Mouse (Mus musculus): Measurements from ENCODE around the gene Alms1. TPM values are rescaled to one million over a fixed set of nuclear protein-coding genes. Genes with fewer than 3 reads are reported as not detected.
"Not testable (repeated sequence)": the region's sequence is repeated elsewhere in the genome, so short reads cannot be mapped to it uniquely, and the experiment has no call there.

Alms1 gene
- polyA plus RNA-seq, 1 experiment from 2014 or later = 1.5 TPM

DNA sequence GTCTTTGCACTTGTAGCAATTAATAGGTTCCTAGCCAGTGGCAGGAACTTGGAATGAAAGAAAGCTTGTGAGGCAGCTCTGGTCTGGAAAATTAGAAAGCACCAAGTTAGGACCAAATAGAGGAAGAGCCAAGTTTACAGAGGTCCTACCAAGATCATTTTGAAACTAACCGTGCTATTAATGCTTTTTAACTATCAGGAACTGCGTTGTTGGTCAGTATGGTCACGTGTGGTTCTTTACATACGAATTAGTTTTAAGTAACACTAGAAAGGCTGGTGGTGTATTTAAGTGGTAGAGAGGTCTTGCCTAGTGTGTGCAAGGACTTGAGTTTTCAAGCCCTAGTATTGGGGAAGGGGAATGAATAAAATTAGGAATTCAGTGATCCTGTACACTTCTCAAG, 1.2 kb downstream of the Alms1 start:
- no peak overlapping the region for H3K27ac ChIP-seq (replicated peaks)
- H3K9ac ChIP-seq = peak overlapping the region; percentile 81
- H3K4me2 ChIP-seq = peak overlapping the region; percentile 84
- H3K36me3 ChIP-seq (replicated peaks) = no peaks in the 10 kb centered on the region
- H3K4me3 ChIP-seq (replicated peaks) = peak overlapping the region; percentile 82
- no peaks in the 10 kb centered on the region for H3K9me3 ChIP-seq (replicated peaks)
- whole genome bisulfite sequencing (ENCODE audit: insufficient replicate concordance) = 14% methylated on average over 4 of the region's 4 CpGs
- ATAC-seq (ENCODE audit: insufficient read depth) = no peak
- peaks cover 24% of the 10 kb centered on the region for H3K4me1 ChIP-seq (replicated peaks)
- peaks cover 12% of the 10 kb centered on the region; the same call in 1 of the 2 replicates for H3K27me3 ChIP-seq

- Histone ChIP-seq H3K9me3 (replicated peaks) (no peaks in the 10 kb centered on the region), H3K4me2 (no peak overlapping the region), H3K9ac (no peak overlapping the region), H3K27me3 (peaks cover 4% of the 10 kb centered on the region; the same call in 1 of the 2 replicates), H3K36me3 (replicated peaks) (no peaks in the 10 kb centered on the region), H3K4me1 (replicated peaks) (peaks cover 24% of the 10 kb centered on the region), H3K27ac (replicated peaks) (no peak overlapping the region), H3K4me3 (replicated peaks) (no peak overlapping the region)
- no peak for ATAC-seq (ENCODE audit: insufficient read depth)
- WGBS (ENCODE audit: insufficient replicate concordance) = 80% methylated on average over 2 of the region's 2 CpGs
Observed at GRCm38 (mm10) chr6:85590116-85590515, 2.8 kb downstream of the Alms1 start.

GRCm38 (mm10) chr6:85599310-85599709, 12.0 kb downstream of the Alms1 start:
- Histone ChIP-seq H3K27me3 (no peaks in the 10 kb centered on the region), H3K4me2 (no peak overlapping the region), H3K9me3 (replicated peaks) (no peaks in the 10 kb centered on the region), H3K9ac (no peak overlapping the region), H3K4me3 (replicated peaks) (no peak overlapping the region), H3K4me1 (replicated peaks) (no peaks in the 10 kb centered on the region; the same call in 1 of the 2 replicates), H3K36me3 (replicated peaks) (no peaks in the 10 kb centered on the region), H3K27ac (replicated peaks) (no peak overlapping the region)
- ATAC-seq (ENCODE audit: insufficient read depth) = no peak
- 25% methylated on average over 1 of the region's 1 CpGs for WGBS (ENCODE audit: insufficient replicate concordance)

DNA sequence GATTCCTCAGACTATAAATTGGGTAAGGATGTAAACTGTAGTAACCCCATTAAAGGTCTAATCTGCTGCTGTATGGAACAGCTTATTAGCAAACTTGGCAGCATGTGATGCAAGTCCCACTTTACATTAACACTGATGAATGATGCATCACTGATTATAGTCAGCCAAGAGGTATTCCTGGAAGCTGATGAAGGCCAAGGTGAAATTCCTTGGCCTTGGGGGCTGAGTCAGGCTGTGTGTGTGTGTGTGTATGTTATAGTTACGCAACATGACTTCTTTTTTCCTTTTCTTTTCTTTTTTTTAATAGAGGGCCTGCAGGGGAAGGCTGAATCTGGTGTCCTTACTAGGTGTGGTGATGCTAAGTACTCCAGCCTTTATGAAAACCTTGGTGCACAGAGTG, 23.2 kb downstream of the Alms1 start:
- H3K9me3 ChIP-seq (replicated peaks) = no peaks in the 10 kb centered on the region
- no peak overlapping the region for H3K9ac ChIP-seq
- H3K4me2 ChIP-seq = no peak overlapping the region
- WGBS (ENCODE audit: insufficient replicate concordance) = 84% methylated on average over 1 of the region's 1 CpGs
- no peaks in the 10 kb centered on the region for H3K4me1 ChIP-seq (replicated peaks)
- peaks cover 42% of the 10 kb centered on the region for H3K36me3 ChIP-seq (replicated peaks)
- no peaks in the 10 kb centered on the region for H3K27me3 ChIP-seq
- no peak overlapping the region for H3K27ac ChIP-seq (replicated peaks)
- H3K4me3 ChIP-seq (replicated peaks) = no peak overlapping the region
- ATAC-seq (ENCODE audit: insufficient read depth) = no peak

DNA sequence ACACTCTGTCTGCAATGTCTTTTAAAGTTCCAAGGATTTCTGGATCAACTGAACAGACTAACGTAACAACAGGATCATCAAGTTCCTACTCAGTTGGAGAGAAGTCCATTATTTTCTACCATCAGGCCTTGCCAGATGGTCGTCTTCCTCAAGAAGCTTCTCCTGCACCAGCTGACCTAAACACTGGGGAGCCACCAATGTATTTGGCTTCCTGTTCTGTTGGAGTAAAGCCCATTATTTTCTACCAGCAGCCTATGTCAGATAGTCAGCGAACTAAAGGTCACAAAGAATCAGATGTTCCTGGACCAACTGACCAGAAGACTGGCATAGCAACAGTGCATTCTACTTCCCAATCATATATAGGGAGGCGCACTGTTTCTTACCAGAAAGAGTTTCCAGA, 33.5 kb downstream of the Alms1 start:
- no peak overlapping the region for H3K27ac ChIP-seq (replicated peaks)
- no peaks in the 10 kb centered on the region for H3K9me3 ChIP-seq (replicated peaks)
- H3K27me3 ChIP-seq = no peaks in the 10 kb centered on the region
- no peaks in the 10 kb centered on the region for H3K4me1 ChIP-seq (replicated peaks)
- H3K36me3 ChIP-seq (replicated peaks) = peaks cover 66% of the 10 kb centered on the region
- no peak overlapping the region for H3K9ac ChIP-seq
- H3K4me3 ChIP-seq (replicated peaks) = no peak overlapping the region
- no peak overlapping the region for H3K4me2 ChIP-seq
- WGBS (ENCODE audit: insufficient replicate concordance) = 79% methylated on average over 4 of the region's 4 CpGs
- ATAC-seq (ENCODE audit: insufficient read depth) = no peak

DNA sequence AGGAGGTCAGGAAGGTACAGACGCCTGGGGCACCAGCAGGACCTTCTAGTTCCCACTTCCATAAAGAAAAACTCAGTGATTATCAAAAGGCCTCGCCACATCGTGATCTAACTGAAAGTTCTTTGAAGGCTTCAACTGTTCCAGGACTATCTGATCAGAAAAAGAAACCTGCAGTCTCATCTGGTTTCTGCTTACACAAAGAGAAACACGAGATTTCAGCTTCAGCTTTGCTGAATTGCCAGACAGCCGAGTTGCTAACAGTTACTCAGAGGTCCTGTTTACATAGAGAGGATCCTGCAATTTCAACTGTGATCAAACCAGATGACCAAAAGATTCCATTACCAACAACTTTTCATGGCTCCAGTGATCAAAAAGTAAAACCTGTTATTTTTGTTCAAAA, 34.3 kb downstream of the Alms1 start:
- H3K4me1 ChIP-seq (replicated peaks) = no peaks in the 10 kb centered on the region
- no peaks in the 10 kb centered on the region for H3K9me3 ChIP-seq (replicated peaks)

DNA sequence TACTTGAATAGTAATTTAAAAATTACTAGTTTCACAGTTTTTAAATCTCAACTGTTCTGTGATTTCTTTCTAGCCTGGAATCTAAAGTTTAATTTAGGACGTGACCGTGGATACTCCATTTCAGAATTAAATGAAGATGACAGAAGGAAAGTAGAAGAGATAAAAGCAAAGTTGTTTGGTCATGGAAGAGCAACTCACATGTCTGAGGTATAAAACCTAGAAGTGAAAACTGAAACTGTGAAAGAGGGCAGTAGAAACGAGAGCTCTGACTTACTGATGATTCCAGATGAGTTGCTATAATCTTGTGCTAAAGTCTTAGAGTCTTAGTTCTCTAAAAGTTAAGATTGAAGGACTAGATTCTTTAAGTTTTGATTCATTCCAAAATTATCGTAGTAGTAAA, 37.2 kb downstream of the Alms1 start:
- Histone ChIP-seq H3K9ac (no peak overlapping the region), H3K4me2 (no peak overlapping the region), H3K27me3 (no peaks in the 10 kb centered on the region), H3K4me1 (replicated peaks) (no peaks in the 10 kb centered on the region), H3K36me3 (replicated peaks) (peaks cover 62% of the 10 kb centered on the region), H3K27ac (replicated peaks) (no peak overlapping the region), H3K4me3 (replicated peaks) (no peak overlapping the region), H3K9me3 (replicated peaks) (no peaks in the 10 kb centered on the region)
- ATAC-seq (ENCODE audit: insufficient read depth) = no peak
- 80% methylated on average over 4 of the region's 4 CpGs for WGBS (ENCODE audit: insufficient replicate concordance)

More for the DNA sequence above, 34.3 kb downstream of the Alms1 start:
- peaks cover 59% of the 10 kb centered on the region for H3K36me3 ChIP-seq (replicated peaks)
- no peak overlapping the region for H3K4me3 ChIP-seq (replicated peaks)
- no peak overlapping the region for H3K27ac ChIP-seq (replicated peaks)
- H3K27me3 ChIP-seq = no peaks in the 10 kb centered on the region
- ATAC-seq (ENCODE audit: insufficient read depth) = no peak
- WGBS (ENCODE audit: insufficient replicate concordance) = 68% methylated on average over 5 of the region's 5 CpGs
- no peak overlapping the region for H3K4me2 ChIP-seq
- no peak overlapping the region for H3K9ac ChIP-seq

DNA sequence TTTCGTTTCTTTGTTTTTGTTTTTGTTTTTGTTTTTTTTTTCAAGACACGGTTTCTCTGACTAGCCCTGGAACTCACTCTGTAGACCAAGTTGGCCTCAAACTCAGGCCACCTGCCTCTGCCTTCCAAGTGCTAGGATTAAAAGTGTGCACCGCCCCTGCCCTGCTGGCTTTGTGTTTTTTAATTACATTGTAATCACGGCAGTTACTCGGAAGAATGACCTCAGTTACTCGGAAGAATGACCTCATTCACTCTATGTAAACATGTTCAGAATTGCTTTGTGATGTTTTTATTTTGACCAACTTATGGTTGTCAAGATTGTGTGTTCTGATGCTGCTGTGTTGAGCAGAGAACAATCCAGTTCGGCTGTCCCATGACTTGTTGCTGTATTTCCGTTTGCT, 45.8 kb downstream of the Alms1 start:
- H3K27me3 ChIP-seq = no peaks in the 10 kb centered on the region
- 67% methylated on average over 8 of the region's 8 CpGs for WGBS (ENCODE audit: insufficient replicate concordance)
- H3K4me1 ChIP-seq (replicated peaks) = no peaks in the 10 kb centered on the region
- H3K4me2 ChIP-seq = no peak overlapping the region
- no peak overlapping the region for H3K4me3 ChIP-seq (replicated peaks)
- no peaks in the 10 kb centered on the region for H3K9me3 ChIP-seq (replicated peaks)
- peaks cover 19% of the 10 kb centered on the region for H3K36me3 ChIP-seq (replicated peaks)
- no peak for ATAC-seq (ENCODE audit: insufficient read depth)
- H3K27ac ChIP-seq (replicated peaks) = no peak overlapping the region
- no peak overlapping the region for H3K9ac ChIP-seq

GRCm38 (mm10) chr6:85653244-85653643, 65.9 kb downstream of the Alms1 start:
- H3K4me2 ChIP-seq = no peak overlapping the region
- H3K27ac ChIP-seq (replicated peaks) = no peak overlapping the region
- H3K36me3 ChIP-seq (replicated peaks) = peaks cover 19% of the 10 kb centered on the region; the same call in 1 of the 2 replicates
- WGBS (ENCODE audit: insufficient replicate concordance) = 72% methylated on average over 2 of the region's 2 CpGs
- no peak for ATAC-seq (ENCODE audit: insufficient read depth)
- no peaks in the 10 kb centered on the region for H3K4me1 ChIP-seq (replicated peaks)
- H3K27me3 ChIP-seq = no peaks in the 10 kb centered on the region
- H3K4me3 ChIP-seq (replicated peaks) = no peak overlapping the region
- H3K9me3 ChIP-seq (replicated peaks) = no peaks in the 10 kb centered on the region
- H3K9ac ChIP-seq = no peak overlapping the region

DNA sequence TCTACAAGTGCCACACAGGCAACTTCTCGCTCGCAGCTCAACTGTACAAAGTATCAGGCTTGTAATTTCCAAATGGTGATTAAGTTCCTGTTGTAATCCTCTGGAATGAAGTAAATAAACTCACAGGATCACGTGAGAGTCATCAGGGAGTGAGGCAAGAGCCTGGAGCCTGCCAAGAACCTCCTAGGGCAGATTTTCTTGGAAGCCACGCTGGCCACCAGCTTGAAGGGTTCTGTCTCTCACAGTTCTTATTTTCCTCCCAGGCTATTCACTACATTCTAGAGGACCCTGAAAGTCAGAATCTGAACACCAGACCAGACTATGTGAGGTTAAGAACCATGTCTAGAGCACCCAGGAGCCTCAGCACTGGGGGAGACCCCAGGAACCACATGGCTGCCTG, 114.6 kb downstream of the Alms1 start:
- not testable (repeated sequence) for H3K4me3 ChIP-seq (replicated peaks); H3K27me3 ChIP-seq

DNA sequence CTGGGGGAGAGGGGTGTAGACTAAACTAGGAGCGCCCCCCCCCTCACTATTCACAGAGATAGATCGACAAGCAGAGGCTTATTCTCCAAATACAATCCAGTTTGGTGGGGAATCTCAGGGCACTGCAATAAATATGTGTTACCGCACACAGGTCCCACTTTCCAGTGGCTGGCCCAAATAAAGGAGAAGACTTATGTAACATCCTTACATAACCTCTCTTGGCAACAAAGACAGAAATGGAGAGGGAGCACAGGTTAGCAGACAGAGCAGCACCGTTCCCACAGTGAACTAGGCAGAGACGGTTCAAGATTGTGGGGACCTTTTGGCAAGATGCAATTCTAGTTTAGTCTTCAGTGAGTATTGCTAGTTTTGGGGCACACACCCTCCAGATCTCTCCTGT, 121.9 kb downstream of the Alms1 start:
- WGBS (ENCODE audit: insufficient replicate concordance) = 74% methylated on average over 5 of the region's 5 CpGs
- H3K4me2 ChIP-seq; H3K4me3 ChIP-seq (replicated peaks); H3K27ac ChIP-seq (replicated peaks); H3K9ac ChIP-seq; H3K4me1 ChIP-seq (replicated peaks); H3K9me3 ChIP-seq (replicated peaks); H3K27me3 ChIP-seq; H3K36me3 ChIP-seq (replicated peaks); ATAC-seq (ENCODE audit: insufficient read depth): not testable (repeated sequence)

More for the DNA sequence above, 114.6 kb downstream of the Alms1 start:
- H3K4me2 ChIP-seq; H3K9ac ChIP-seq; ATAC-seq (ENCODE audit: insufficient read depth); H3K9me3 ChIP-seq (replicated peaks); H3K27ac ChIP-seq (replicated peaks); H3K36me3 ChIP-seq (replicated peaks); H3K4me1 ChIP-seq (replicated peaks): not testable (repeated sequence)
- 63% methylated on average over 2 of the region's 4 CpGs for WGBS (ENCODE audit: insufficient replicate concordance)

DNA sequence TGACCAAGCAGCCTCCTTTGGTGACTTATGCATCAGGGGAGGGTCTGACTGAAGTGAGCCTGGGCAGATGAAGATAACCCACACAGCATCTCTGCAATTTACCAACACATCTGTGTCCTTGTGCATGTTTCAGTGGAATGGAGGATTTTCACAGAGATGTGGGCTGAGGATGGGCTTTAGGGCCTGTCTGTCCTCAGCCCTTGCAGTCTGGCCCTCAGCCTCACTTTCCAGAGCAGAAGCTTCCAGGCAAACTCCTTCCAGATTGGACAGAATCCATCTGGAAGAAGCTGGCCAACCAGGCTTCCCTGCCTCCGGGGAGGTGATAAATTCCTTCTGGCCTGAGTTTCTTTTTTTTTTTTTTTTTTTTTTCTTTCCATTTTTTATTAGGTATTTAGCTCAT, 122.3 kb downstream of the Alms1 start:
- 78% methylated on average over 1 of the region's 1 CpGs for WGBS (ENCODE audit: insufficient replicate concordance)
- H3K9ac ChIP-seq; H3K4me1 ChIP-seq (replicated peaks); H3K4me2 ChIP-seq; H3K9me3 ChIP-seq (replicated peaks); ATAC-seq (ENCODE audit: insufficient read depth); H3K4me3 ChIP-seq (replicated peaks); H3K36me3 ChIP-seq (replicated peaks); H3K27me3 ChIP-seq; H3K27ac ChIP-seq (replicated peaks): not testable (repeated sequence)
